Mouse (Mus musculus) CH12.LX (cell line): ENCODE results near the gene Lrrc41. TPM values are rescaled to one million over a fixed set of nuclear protein-coding genes. Genes with fewer than 3 reads are reported as not detected.
A peak's percentile ranks its signal among the peaks of the same experiment; 100 is the strongest.

ENCODE experiments used
- DNase-seq: peaks from one replicate; pipeline ENCODE4 v3.0.0-alpha.2; 2013; ENCODE audit errors: extremely low read depth
- H3K27ac ChIP-seq: 2 replicates; pipeline ENCODE4 v1.5.1; 2012; ENCODE audit warnings: low read depth, mild to moderate bottlenecking, control low read depth, moderate library complexity; ENCODE audit not compliant: insufficient read depth
- H3K27me3 ChIP-seq: replicated peaks from 2 replicates; pipeline ENCODE3; 2012; ENCODE audit warnings: inconsistent platforms
- H3K36me3 ChIP-seq, 2 experiments: replicated peaks in 1 of 2; 2 replicates each; pipeline versions ENCODE3 to v1.6.1; 2012; ENCODE audit warnings: inconsistent platforms in 1 of 2, low read length in 1 of 2, mild to moderate bottlenecking in 1 of 2, mixed read lengths in 1 of 2, moderate library complexity in 1 of 2; ENCODE audit not compliant: control insufficient read depth in 1 of 2, insufficient read depth in 1 of 2
- H3K4me1 ChIP-seq, 2 experiments: 2 replicates each; pipeline ENCODE4 v1.6.1; 2012; ENCODE audit warnings: inconsistent platforms in 1 of 2, moderate library complexity in 1 of 2; ENCODE audit not compliant: insufficient read depth in 2 of 2, control insufficient read depth in 1 of 2
- H3K4me2 ChIP-seq: 2 replicates; pipeline ENCODE4 v1.6.1; 2012; ENCODE audit warnings: low read depth, mild to moderate bottlenecking, control low read depth; ENCODE audit not compliant: poor library complexity, insufficient read depth, severe bottlenecking
- H3K4me3 ChIP-seq, 3 experiments: fragments of 150-350 bp in 1 of 3; sonication (generic) in 1 of 3; replicated peaks in 1 of 3; 2 replicates each; pipeline versions ENCODE3 to v1.5.1; 2011 to 2012; ENCODE audit warnings: low read depth in 2 of 3, low read length in 2 of 3, mild to moderate bottlenecking in 2 of 3, moderate library complexity in 2 of 3, control low read depth in 1 of 3, improper control_type of control experiment in 1 of 3, inconsistent platforms in 1 of 3, mixed read lengths in 1 of 3; ENCODE audit not compliant: poor library complexity in 1 of 3
- H3K79me2 ChIP-seq: replicated peaks from 2 replicates; pipeline ENCODE4 v1.6.1; 2012; ENCODE audit warnings: mild to moderate bottlenecking, moderate library complexity; ENCODE audit not compliant: control insufficient read depth, poor library complexity, insufficient read depth, severe bottlenecking; ENCODE audit errors: extremely low read depth
- H3K9ac ChIP-seq: 2 replicates; pipeline ENCODE4 v1.6.1; 2012; ENCODE audit warnings: low read depth, mild to moderate bottlenecking, control low read depth, moderate library complexity; ENCODE audit not compliant: insufficient read depth
- H3K9me3 ChIP-seq: replicated peaks from 2 replicates; pipeline ENCODE3; 2012; ENCODE audit warnings: low read length, inconsistent platforms, mixed read lengths
- CHD1 ChIP-seq: IDR thresholded peaks from 2 replicates; pipeline ENCODE4 v1.6.1; 2012; ENCODE audit warnings: low read depth, low read length, improper control_type of control experiment, inconsistent platforms
- CHD2 ChIP-seq: IDR thresholded peaks from 2 replicates; pipeline ENCODE4 v1.6.1; 2011; ENCODE audit warnings: low read length, improper control_type of control experiment
- CTCF ChIP-seq, 2 experiments: IDR thresholded peaks in 1 of 2; conservative IDR thresholded peaks in 1 of 2; 2 replicates each; pipeline ENCODE4 v1.5.1; 2011 to 2012; ENCODE audit warnings: low read depth in 2 of 2, low read length in 2 of 2, improper control_type of control experiment in 1 of 2, inconsistent platforms in 1 of 2, mild to moderate bottlenecking in 1 of 2, moderate library complexity in 1 of 2
- ELF1 ChIP-seq: IDR thresholded peaks from 2 replicates; pipeline ENCODE4 v1.6.1; 2014; ENCODE audit warnings: low read depth, mild to moderate bottlenecking, inconsistent platforms, low read length, improper control_type of control experiment
- JUN ChIP-seq: IDR thresholded peaks from 2 replicates; pipeline ENCODE4 v1.6.1; 2011; ENCODE audit warnings: low read depth, mild to moderate bottlenecking, low read length, improper control_type of control experiment, moderate library complexity; ENCODE audit not compliant: insufficient read depth
- MAFK ChIP-seq: IDR thresholded peaks from 2 replicates; pipeline ENCODE4 v1.6.1; 2011; ENCODE audit warnings: low read length, improper control_type of control experiment; ENCODE audit not compliant: insufficient replicate concordance
- MAX ChIP-seq: IDR thresholded peaks from 2 replicates; pipeline ENCODE4 v1.6.1; 2011; ENCODE audit warnings: low read length, improper control_type of control experiment
- MEF2A ChIP-seq: IDR thresholded peaks from 2 replicates; pipeline ENCODE4 v1.6.1; 2014; ENCODE audit warnings: low read depth, mild to moderate bottlenecking, inconsistent platforms, low read length, improper control_type of control experiment, borderline replicate concordance
- NELFE ChIP-seq: IDR thresholded peaks from 2 replicates; pipeline ENCODE4 v1.6.1; 2011; ENCODE audit warnings: low read depth, low read length, improper control_type of control experiment
- POLR2AphosphoS2 ChIP-seq: IDR thresholded peaks from 2 replicates; pipeline ENCODE4 v1.6.1; 2011; ENCODE audit warnings: low read depth, low read length, improper control_type of control experiment
- RAD21 ChIP-seq: IDR thresholded peaks from 2 replicates; pipeline ENCODE4 v1.6.1; 2011; ENCODE audit warnings: low read depth, mild to moderate bottlenecking, low read length, improper control_type of control experiment, moderate library complexity
- SMC3 ChIP-seq: IDR thresholded peaks from 2 replicates; pipeline ENCODE4 v1.6.1; 2011; ENCODE audit warnings: low read depth, low read length, improper control_type of control experiment
- TBP ChIP-seq: conservative IDR thresholded peaks from 2 replicates; pipeline ENCODE4 v1.6.1; 2011; ENCODE audit warnings: low read depth, low read length, improper control_type of control experiment
- TCF12 ChIP-seq: IDR thresholded peaks from 2 replicates; pipeline ENCODE4 v1.6.1; 2014; ENCODE audit warnings: low read depth, mild to moderate bottlenecking, inconsistent platforms, low read length, improper control_type of control experiment
- USF2 ChIP-seq: conservative IDR thresholded peaks from 2 replicates; pipeline ENCODE4 v1.6.1; 2011; ENCODE audit warnings: low read depth, low read length, improper control_type of control experiment
- ZC3H11A ChIP-seq: IDR thresholded peaks from 2 replicates; pipeline ENCODE4 v1.6.1; 2012; ENCODE audit warnings: low read depth, mild to moderate bottlenecking, inconsistent platforms, low read length, improper control_type of control experiment
- dilution Hi-C: fragments of 300-500 bp; cut with MboI; formaldehyde crosslinking; loops from 2 replicates; pipeline ENCODE4 v1.14.3; 2020; ENCODE audit warnings: low sequenced_read_pairs; ENCODE audit not compliant: extremely low pct_unique_long_range_greater_than_20kb, extremely low pct_ligation_motif_present
- in situ Hi-C: fragments of 300-500 bp; cut with MboI; formaldehyde crosslinking; loops from 3 replicates; pipeline ENCODE4 v1.14.3; 2019; ENCODE audit warnings: low sequenced_read_pairs, low pct_ligation_motif_present, low pct_unique_long_range_greater_than_20kb, mixed read lengths
- polyA plus RNA-seq: library from polyadenylated mRNA; unstranded; fragments of >175 nt; gene quantifications from 2 replicates; pipeline ENCODE4 v1.2.1, GENCODE M21; 2012; ENCODE audit warnings: low read depth; ENCODE audit not compliant: insufficient read length
- total RNA-seq, 2 experiments: library from RNA; depleted of rRNA; stranded (reverse); fragments of 300-350 nt in 1 of 2; fragments of >200 nt in 1 of 2; gene quantifications; 2 replicates each; pipeline ENCODE4 v1.2.3; 2012 to 2014

Lrrc41 gene
- total and polyA plus RNA-seq, 3 experiments = 48.8 to 60.8 (median 51.8) TPM

- Histone ChIP-seq H3K79me2 (no peaks in the 10 kb centered on the region), H3K36me3 (peaks cover 36 to 68% of the 10 kb centered on the region in 2 experiments), H3K27ac (no peak overlapping the region), H3K27me3 (no peaks in the 10 kb centered on the region), H3K9ac (no peak overlapping the region), H3K4me3 (no peak overlapping the region), H3K9me3 (no peaks in the 10 kb centered on the region), H3K4me2 (no peak overlapping the region), H3K4me1 (no peaks in the 10 kb centered on the region)
- no peak for DNase-seq
- dilution Hi-C loops (no loop called here), in situ Hi-C loops (no loop called here)
- TF ChIP-seq MAFK (no peak), NELFE (no peak), MEF2A (no peak), SMC3 (no peak), CTCF (conservative IDR thresholded peaks at IDR 0.05 in 1 of 2, IDR thresholded peaks at IDR 0.05 in 1 of 2; ENCODE audit: low read depth in 2 of 2, low read length in 2 of 2) (no peak), USF2 (no peak), POLR2AphosphoS2 (no peak), TBP (no peak), MAX (no peak), ELF1 (no peak), JUN (no peak), ZC3H11A (no peak), CHD2 (no peak), TCF12 (no peak)
Measured at GRCm38 (mm10) chr4:116033374-116033773, 41.7 kb upstream of the Lrrc41 start.

GRCm38 (mm10) chr4:116040466-116040865 lies 34.6 kb upstream of the Lrrc41 start:
- H3K9ac ChIP-seq = no peak overlapping the region
- in situ Hi-C loops (no loop called here), dilution Hi-C loops (no loop called here)
- no peak overlapping the region for H3K4me2 ChIP-seq
- H3K27ac ChIP-seq = no peak overlapping the region
- H3K4me3 ChIP-seq = no peak overlapping the region
- TF ChIP-seq POLR2AphosphoS2 = no peak
- H3K9me3 ChIP-seq = no peaks in the 10 kb centered on the region
- no peaks in the 10 kb centered on the region for H3K79me2 ChIP-seq
- H3K27me3 ChIP-seq = no peaks in the 10 kb centered on the region
- H3K4me1 ChIP-seq = peaks cover 0 to 4% of the 10 kb centered on the region in 2 experiments; a peak in 2 of 4 replicates
- DNase-seq = no peak
- H3K36me3 ChIP-seq = peaks cover 42 to 74% of the 10 kb centered on the region in 2 experiments

GRCm38 (mm10) chr4:116042186-116042585 lies 32.9 kb upstream of the Lrrc41 start:
- in situ Hi-C loops (no loop called here), dilution Hi-C loops (no loop called here)
- Histone ChIP-seq H3K79me2 (no peaks in the 10 kb centered on the region), H3K27me3 (no peaks in the 10 kb centered on the region), H3K4me1 (peaks cover 0 to 8% of the 10 kb centered on the region in 2 experiments; a peak in 2 of 4 replicates), H3K4me2 (no peak overlapping the region), H3K27ac (no peak overlapping the region), H3K9ac (no peak overlapping the region), H3K9me3 (no peaks in the 10 kb centered on the region), H3K36me3 (peaks cover 42 to 69% of the 10 kb centered on the region in 2 experiments), H3K4me3 (no peak overlapping the region)
- TF ChIP-seq RAD21 (peak; percentile 27), CTCF (conservative IDR thresholded peaks at IDR 0.05 in 1 of 2, IDR thresholded peaks at IDR 0.05 in 1 of 2; ENCODE audit: low read depth in 2 of 2, low read length in 2 of 2) (peak in 1 of 2 experiments; percentile 45; a peak in 2 of 4 replicates), CHD1 (no peak)
- DNase-seq = peak; percentile 39
